Mouse (Mus musculus): ENCODE measurements at regions not wholly inside any gene's neighbourhood (a gene's known extent, or its start where the extent isn't known, plus 50 kb on each side); places are given as distances from the start of the nearest gene placed in this dataset.

- Histone ChIP-seq H3K4me2 (no peak overlapping the region), H3K27ac (no peak overlapping the region), H3K4me3 (no peak overlapping the region), H3K27me3 (replicated peaks) (no peaks in the 10 kb centered on the region), H3K4me1 (peaks cover 3% of the 10 kb centered on the region; the same call in 1 of the 2 replicates), H3K9me3 (no peaks in the 10 kb centered on the region), H3K9ac (no peak overlapping the region), H3K36me3 (replicated peaks) (no peaks in the 10 kb centered on the region)
- peak; percentile 37; the same call in 1 of the 2 replicates for ATAC-seq (replicated peaks)
- 68% methylated on average over 2 of the region's 2 CpGs for WGBS
Observed at GRCm38 (mm10) chr3:104343096-104343495, 122.9 kb upstream of the Magi3 start.

GRCm38 (mm10) chr3:104342220-104342619 is 122.0 kb upstream of the Magi3 start:
- no peak for ATAC-seq (replicated peaks)
- Histone ChIP-seq H3K27me3 (replicated peaks) (no peaks in the 10 kb centered on the region), H3K4me3 (no peak overlapping the region), H3K4me2 (no peak overlapping the region), H3K4me1 (peaks cover 5% of the 10 kb centered on the region), H3K9ac (no peak overlapping the region), H3K27ac (no peak overlapping the region), H3K9me3 (no peaks in the 10 kb centered on the region), H3K36me3 (replicated peaks) (no peaks in the 10 kb centered on the region)
- WGBS: 57% methylated on average over 6 of the region's 6 CpGs

GRCm38 (mm10) chr3:104340331-104340730 is 120.2 kb upstream of the Magi3 start:
- no peaks in the 10 kb centered on the region for H3K36me3 ChIP-seq (replicated peaks)
- no peaks in the 10 kb centered on the region for H3K27me3 ChIP-seq (replicated peaks)
- ATAC-seq (replicated peaks): no peak
- no peak overlapping the region for H3K4me2 ChIP-seq
- peaks cover 16% of the 10 kb centered on the region for H3K4me1 ChIP-seq
- H3K27ac ChIP-seq: no peak overlapping the region
- H3K9ac ChIP-seq: no peak overlapping the region
- 72% methylated on average over 2 of the region's 2 CpGs for WGBS
- no peaks in the 10 kb centered on the region for H3K9me3 ChIP-seq
- H3K4me3 ChIP-seq: no peak overlapping the region

- 41% methylated on average over 5 of the region's 5 CpGs for WGBS
- no peaks in the 10 kb centered on the region for H3K36me3 ChIP-seq (replicated peaks)
- peak; percentile 50 for ATAC-seq (replicated peaks)
Observed at GRCm38 (mm10) chr3:104336867-104337266, 116.7 kb upstream of the Magi3 start.

GRCm38 (mm10) chr3:104336308-104336707 is 116.1 kb upstream of the Magi3 start:
- 29% methylated on average over 4 of the region's 4 CpGs for WGBS
- peaks cover 16% of the 10 kb centered on the region for H3K4me1 ChIP-seq

More at GRCm38 (mm10) chr3:104336867-104337266, 116.7 kb upstream of the Magi3 start:
- peaks cover 16% of the 10 kb centered on the region for H3K4me1 ChIP-seq
- H3K27me3 ChIP-seq (replicated peaks): no peaks in the 10 kb centered on the region
- H3K9ac ChIP-seq: no peak overlapping the region
- no peak overlapping the region for H3K4me3 ChIP-seq
- no peaks in the 10 kb centered on the region for H3K9me3 ChIP-seq
- H3K27ac ChIP-seq: peak overlapping the region; percentile 66
- H3K4me2 ChIP-seq: no peak overlapping the region

GRCm38 (mm10) chr3:104334760-104335159 is 114.6 kb upstream of the Magi3 start:
- 75% methylated on average over 7 of the region's 7 CpGs for WGBS
- Histone ChIP-seq H3K27me3 (replicated peaks) (no peaks in the 10 kb centered on the region), H3K4me1 (peaks cover 16% of the 10 kb centered on the region), H3K27ac (no peak overlapping the region), H3K4me3 (no peak overlapping the region), H3K9me3 (no peaks in the 10 kb centered on the region), H3K4me2 (no peak overlapping the region), H3K36me3 (replicated peaks) (no peaks in the 10 kb centered on the region), H3K9ac (no peak overlapping the region)
- ATAC-seq (replicated peaks): no peak

More at GRCm38 (mm10) chr3:104336308-104336707, 116.1 kb upstream of the Magi3 start:
- Histone ChIP-seq H3K27ac (peak overlapping the region; percentile 66), H3K9me3 (no peaks in the 10 kb centered on the region), H3K9ac (no peak overlapping the region), H3K36me3 (replicated peaks) (no peaks in the 10 kb centered on the region), H3K27me3 (replicated peaks) (no peaks in the 10 kb centered on the region), H3K4me3 (no peak overlapping the region), H3K4me2 (no peak overlapping the region)
- peak; percentile 37 for ATAC-seq (replicated peaks)

- H3K4me3 ChIP-seq: no peak overlapping the region
- peaks cover 16% of the 10 kb centered on the region for H3K4me1 ChIP-seq
- WGBS: 72% methylated on average over 10 of the region's 10 CpGs
- H3K9me3 ChIP-seq: no peaks in the 10 kb centered on the region
- ATAC-seq (replicated peaks): no peak
- H3K36me3 ChIP-seq (replicated peaks): no peaks in the 10 kb centered on the region
- no peaks in the 10 kb centered on the region for H3K27me3 ChIP-seq (replicated peaks)
- no peak overlapping the region for H3K9ac ChIP-seq
- no peak overlapping the region for H3K27ac ChIP-seq
- no peak overlapping the region for H3K4me2 ChIP-seq
Observed at GRCm38 (mm10) chr3:104333345-104333744, 113.2 kb upstream of the Magi3 start.

- WGBS: 80% methylated on average over 6 of the region's 6 CpGs
- no peak overlapping the region for H3K9ac ChIP-seq
- H3K36me3 ChIP-seq (replicated peaks): no peaks in the 10 kb centered on the region
- no peaks in the 10 kb centered on the region for H3K27me3 ChIP-seq (replicated peaks)
- no peak overlapping the region for H3K27ac ChIP-seq
- peaks cover 4% of the 10 kb centered on the region; the same call in 1 of the 2 replicates for H3K4me1 ChIP-seq
- ATAC-seq (replicated peaks): no peak
- H3K4me3 ChIP-seq: no peak overlapping the region
- no peaks in the 10 kb centered on the region for H3K9me3 ChIP-seq
- H3K4me2 ChIP-seq: no peak overlapping the region
Observed at GRCm38 (mm10) chr3:104330646-104331045, 110.5 kb upstream of the Magi3 start.

- Histone ChIP-seq H3K4me1 (peaks cover 4% of the 10 kb centered on the region; the same call in 1 of the 2 replicates), H3K9me3 (no peaks in the 10 kb centered on the region), H3K36me3 (replicated peaks) (no peaks in the 10 kb centered on the region), H3K4me3 (no peak overlapping the region), H3K4me2 (no peak overlapping the region), H3K27ac (no peak overlapping the region), H3K9ac (no peak overlapping the region), H3K27me3 (replicated peaks) (no peaks in the 10 kb centered on the region)
- 98% methylated on average over 1 of the region's 1 CpGs for WGBS
- ATAC-seq (replicated peaks): no peak
Observed at GRCm38 (mm10) chr3:104327829-104328228, 107.7 kb upstream of the Magi3 start.

- H3K9me3 ChIP-seq: no peaks in the 10 kb centered on the region
- H3K36me3 ChIP-seq (replicated peaks): no peaks in the 10 kb centered on the region
- no peak for ATAC-seq (replicated peaks)
- no peak overlapping the region for H3K27ac ChIP-seq
- H3K4me3 ChIP-seq: no peak overlapping the region
- WGBS: 84% methylated on average over 12 of the region's 12 CpGs
- H3K27me3 ChIP-seq (replicated peaks): no peaks in the 10 kb centered on the region
- H3K4me1 ChIP-seq: no peaks in the 10 kb centered on the region
- H3K9ac ChIP-seq: no peak overlapping the region
- H3K4me2 ChIP-seq: no peak overlapping the region
Observed at GRCm38 (mm10) chr3:104327034-104327729, 107.0 kb upstream of the Magi3 start.

GRCm38 (mm10) chr3:104322591-104322990 is 102.4 kb upstream of the Magi3 start:
- Histone ChIP-seq H3K27ac (no peak overlapping the region), H3K4me1 (peaks cover 12% of the 10 kb centered on the region; the same call in 1 of the 2 replicates), H3K9ac (no peak overlapping the region), H3K9me3 (no peaks in the 10 kb centered on the region), H3K36me3 (replicated peaks) (no peaks in the 10 kb centered on the region), H3K4me3 (no peak overlapping the region), H3K27me3 (replicated peaks) (no peaks in the 10 kb centered on the region), H3K4me2 (no peak overlapping the region)
- no peak for ATAC-seq (replicated peaks)
- WGBS: 54% methylated on average over 2 of the region's 2 CpGs

- no peak overlapping the region for H3K4me2 ChIP-seq
- H3K36me3 ChIP-seq (replicated peaks): no peaks in the 10 kb centered on the region
- H3K27ac ChIP-seq: no peak overlapping the region
- no peak overlapping the region for H3K4me3 ChIP-seq
- H3K9me3 ChIP-seq: no peaks in the 10 kb centered on the region
- H3K9ac ChIP-seq: no peak overlapping the region
- peaks cover 12% of the 10 kb centered on the region; the same call in 1 of the 2 replicates for H3K4me1 ChIP-seq
- 77% methylated on average over 4 of the region's 4 CpGs for WGBS
- ATAC-seq (replicated peaks): no peak
- no peaks in the 10 kb centered on the region for H3K27me3 ChIP-seq (replicated peaks)
Observed at GRCm38 (mm10) chr3:104320404-104320803, 100.2 kb upstream of the Magi3 start.

- peak; percentile 79; the same call in 1 of the 2 replicates for ATAC-seq (replicated peaks)
- H3K4me3 ChIP-seq: no peak overlapping the region
- 17% methylated on average over 6 of the region's 6 CpGs for WGBS
Observed at GRCm38 (mm10) chr3:104319377-104319776, 99.2 kb upstream of the Magi3 start.

More at GRCm38 (mm10) chr3:104319377-104319776, 99.2 kb upstream of the Magi3 start:
- Histone ChIP-seq H3K27me3 (replicated peaks) (no peaks in the 10 kb centered on the region), H3K4me1 (peaks cover 12% of the 10 kb centered on the region; the same call in 1 of the 2 replicates), H3K4me2 (no peak overlapping the region), H3K27ac (peak overlapping the region; percentile 34; the same call in 1 of the 2 replicates), H3K9me3 (no peaks in the 10 kb centered on the region), H3K36me3 (replicated peaks) (no peaks in the 10 kb centered on the region), H3K9ac (no peak overlapping the region)

Data from midbrain, embryonic 15.5 days (tissue).